Mouse (Mus musculus) cortical plate, adult 2 months (tissue): ENCODE measurements at regions not wholly inside any gene's neighbourhood (a gene's known extent, or its start where the extent isn't known, plus 50 kb on each side); places are given as distances from the start of the nearest gene placed in this dataset.
A peak's percentile ranks its signal among the peaks of the same experiment; 100 is the strongest.

Source experiments
- H3K27ac ChIP-seq: fragments of 200-500 bp; 2 replicates; pipeline ENCODE4 v1.5.1; 2012; ENCODE audit warnings: low read length, control low read depth, inconsistent platforms; ENCODE audit not compliant: insufficient read depth
- H3K4me1 ChIP-seq: fragments of 200-500 bp; 2 replicates; pipeline ENCODE4 v1.6.1; 2011; ENCODE audit warnings: low read length; ENCODE audit not compliant: control insufficient read depth, insufficient read depth
- H3K4me3 ChIP-seq: fragments of 200-500 bp; 2 replicates; pipeline ENCODE4 v1.5.1; 2011; ENCODE audit warnings: mild to moderate bottlenecking, low read length, control low read depth; ENCODE audit not compliant: insufficient read depth
- CTCF ChIP-seq: fragments of 200-500 bp; IDR thresholded peaks from 2 replicates; pipeline ENCODE4 v1.5.1; 2011; ENCODE audit warnings: mild to moderate bottlenecking, control low read depth, low read length; ENCODE audit not compliant: insufficient read depth; ENCODE audit errors: extremely low read depth
- POLR2A ChIP-seq: fragments of 200-500 bp; IDR thresholded peaks from 2 replicates; pipeline ENCODE4 v1.6.1; 2011; ENCODE audit warnings: mild to moderate bottlenecking, low read length, control low read depth; ENCODE audit not compliant: insufficient read depth; ENCODE audit errors: extremely low read depth

DNA sequence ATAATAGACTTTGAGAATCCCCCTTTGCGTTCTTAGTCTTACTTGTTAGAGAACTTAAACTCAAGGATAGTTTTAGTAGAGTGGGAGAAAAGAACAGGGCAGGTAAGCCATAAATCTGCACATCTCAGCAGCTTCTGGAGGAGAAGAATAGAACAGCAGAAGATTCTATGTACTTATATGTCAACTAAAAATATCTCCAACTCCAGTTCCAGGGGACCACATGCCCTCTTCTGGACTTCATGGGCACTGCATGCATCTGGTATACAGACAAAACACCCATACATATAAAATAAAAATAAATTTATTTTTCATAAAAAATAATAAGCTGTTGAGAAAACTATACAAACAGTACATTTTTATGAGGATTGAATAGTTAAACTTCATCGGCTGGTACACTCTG lies 196.4 kb downstream of the Mettl4 start:
- Histone ChIP-seq H3K4me1 (no peaks in the 10 kb centered on the region), H3K4me3 (no peak overlapping the region), H3K27ac (no peak overlapping the region)
- TF ChIP-seq POLR2A (no peak), CTCF (peak; percentile 31; the same call in 1 of the 2 replicates)

DNA sequence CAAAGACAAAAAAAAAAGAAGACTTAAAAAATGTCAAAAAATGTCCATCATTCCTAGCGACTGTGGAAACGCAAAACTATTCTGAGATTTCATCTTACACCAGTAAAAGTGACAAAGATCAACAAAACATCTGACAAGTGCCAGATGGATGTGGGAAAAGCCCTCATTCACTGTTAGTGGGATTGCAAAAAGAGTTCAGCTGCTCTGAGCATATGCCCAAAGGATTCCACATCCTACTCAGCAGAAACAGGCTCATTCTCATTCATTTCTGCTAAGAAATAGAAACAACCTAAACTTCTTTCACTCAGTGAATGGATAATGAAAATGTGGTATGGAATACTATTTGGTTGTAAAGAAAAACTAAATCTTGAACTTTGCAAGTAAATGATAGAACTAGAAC lies 221.1 kb downstream of the Mettl4 start:
- H3K4me3 ChIP-seq: no peak overlapping the region
- no peak for TF ChIP-seq CTCF
- no peak for TF ChIP-seq POLR2A
- no peaks in the 10 kb centered on the region for H3K4me1 ChIP-seq

More for the DNA sequence above, 221.1 kb downstream of the Mettl4 start:
- no peak overlapping the region for H3K27ac ChIP-seq
